Mouse (Mus musculus) heart, embryonic 16.5 days (tissue): ENCODE results near the gene Tmprss11e. TPM values are rescaled to one million over a fixed set of nuclear protein-coding genes. Genes with fewer than 3 reads are reported as not detected.

Experiments
- ATAC-seq: fragments of 200-750 bp; cut with Nextera tagmentation; replicated peaks from 2 replicates; pipeline ENCODE4 v1.8.0; 2017; ENCODE audit warnings: moderate number of reproducible peaks; ENCODE audit not compliant: insufficient read depth, low FRiP score; ENCODE audit errors: extremely low read depth
- H3K27ac ChIP-seq: fragments of 300-500 bp; sonication (generic); 2 replicates; pipeline ENCODE4 v1.5.1; 2014; ENCODE audit warnings: mild to moderate bottlenecking, low read length, control low read depth, moderate library complexity
- H3K27me3 ChIP-seq: fragments of 300-500 bp; sonication (generic); 2 replicates; pipeline ENCODE4 v1.6.1; 2014; ENCODE audit warnings: low read length, mixed read lengths; ENCODE audit not compliant: control insufficient read depth, insufficient read depth
- H3K36me3 ChIP-seq: fragments of 300-500 bp; sonication (generic); 2 replicates; pipeline ENCODE4 v1.6.1; 2014; ENCODE audit not compliant: control insufficient read depth, insufficient read depth
- H3K4me1 ChIP-seq: fragments of 300-500 bp; sonication (generic); 2 replicates; pipeline ENCODE4 v1.6.1; 2014; ENCODE audit warnings: low read length, mixed read lengths; ENCODE audit not compliant: control insufficient read depth, insufficient read depth
- H3K4me2 ChIP-seq: fragments of 300-500 bp; sonication (generic); 2 replicates; pipeline ENCODE4 v1.6.1; 2014; ENCODE audit warnings: low read depth, mild to moderate bottlenecking, control low read depth, low read length
- H3K4me3 ChIP-seq: fragments of 300-500 bp; sonication (generic); 2 replicates; pipeline ENCODE4 v1.5.1; 2014; ENCODE audit warnings: mild to moderate bottlenecking, control low read depth, low read length
- H3K9ac ChIP-seq: fragments of 300-500 bp; sonication (generic); 2 replicates; pipeline ENCODE4 v1.6.1; 2014; ENCODE audit warnings: low read length, control low read depth
- H3K9me3 ChIP-seq: fragments of 300-500 bp; sonication (generic); replicated peaks from 2 replicates; pipeline ENCODE4 v1.6.1; 2016; ENCODE audit warnings: low read length; ENCODE audit not compliant: control insufficient read depth
- WGBS: fragments of 180-500 bp; shearing (Covaris S2); extraction: QIAGEN DNeasy Blood & Tissue Kit; methylation state at CpG from one replicate; pipeline ENCODE4 v1.1.7; 2014; 5-methylcytosine and 5-hydroxymethylcytosine counted together
- polyA plus RNA-seq: library from polyadenylated mRNA; unstranded; fragments of >200 nt; fragmentation: Nextera tagmentation; extraction: Ambion mirVana; gene quantifications from 2 replicates; pipeline ENCODE4 v1.2.1, GENCODE M21; 2015

Gene Tmprss11e
- polyA plus RNA-seq, 1 experiment from 2014 or later = not detected

DNA sequence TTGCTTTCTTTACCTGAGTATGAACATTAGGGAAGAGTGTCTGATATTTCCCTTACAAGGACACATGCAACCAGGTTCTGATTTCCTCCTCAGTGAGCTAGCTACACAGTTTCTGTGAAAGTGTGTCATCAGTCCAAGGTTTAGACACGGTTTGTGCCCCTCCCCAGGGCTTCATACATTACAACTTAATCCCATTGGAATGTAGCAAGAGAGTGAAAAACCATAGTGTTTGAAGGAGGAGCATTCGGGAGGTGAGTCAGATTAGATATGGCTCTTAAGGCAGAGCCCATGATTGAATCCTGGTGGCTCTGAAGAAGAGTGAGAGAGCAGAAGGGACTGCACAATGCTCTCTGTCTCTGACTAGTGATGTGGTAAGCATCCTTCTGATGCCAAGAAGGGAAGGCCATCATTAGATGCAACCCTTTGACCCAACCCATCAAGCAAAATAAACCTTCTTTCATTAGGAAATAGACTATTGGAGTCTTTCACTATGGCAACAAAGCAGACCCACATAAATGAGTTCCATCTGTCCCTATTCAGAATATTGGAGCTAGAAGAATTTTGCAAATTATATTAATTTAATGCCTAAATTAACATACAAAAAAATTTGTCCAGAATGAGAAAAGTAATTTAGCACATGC is 22.7 kb downstream of the Tmprss11e start:
- no peaks in the 10 kb centered on the region for H3K27me3 ChIP-seq
- no peaks in the 10 kb centered on the region for H3K4me1 ChIP-seq
- H3K9me3 ChIP-seq = no peaks in the 10 kb centered on the region
- 42% methylated on average over 2 of the region's 2 CpGs for WGBS
- no peak overlapping the region for H3K4me2 ChIP-seq
- no peak for ATAC-seq
- no peak overlapping the region for H3K4me3 ChIP-seq
- H3K9ac ChIP-seq = no peak overlapping the region
- H3K27ac ChIP-seq = no peak overlapping the region
- no peaks in the 10 kb centered on the region for H3K36me3 ChIP-seq

DNA sequence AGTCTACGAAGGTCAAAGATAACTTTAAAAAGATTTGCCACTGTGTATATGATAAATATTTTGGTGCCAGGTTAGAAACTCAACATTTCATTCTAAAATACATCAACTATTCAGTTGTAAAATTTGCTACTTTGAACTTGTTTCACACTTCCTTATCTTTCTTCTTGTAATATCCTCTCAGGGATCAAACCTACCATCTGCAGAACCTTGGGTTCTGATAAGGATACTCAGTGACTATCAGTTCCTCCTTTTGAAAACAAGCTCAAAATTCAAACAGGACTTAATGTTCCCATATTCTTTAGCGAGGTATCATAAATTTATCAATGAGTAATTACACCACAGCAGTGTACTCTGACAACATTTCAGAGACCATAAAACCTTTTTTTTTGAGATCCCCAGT is 30.6 kb downstream of the Tmprss11e start:
- Histone ChIP-seq H3K4me1 (no peaks in the 10 kb centered on the region), H3K9me3 (no peaks in the 10 kb centered on the region), H3K36me3 (no peaks in the 10 kb centered on the region), H3K27me3 (no peaks in the 10 kb centered on the region), H3K4me3 (no peak overlapping the region), H3K4me2 (no peak overlapping the region), H3K9ac (no peak overlapping the region), H3K27ac (no peak overlapping the region)
- WGBS = 73% methylated on average over 2 of the region's 2 CpGs
- no peak for ATAC-seq

DNA sequence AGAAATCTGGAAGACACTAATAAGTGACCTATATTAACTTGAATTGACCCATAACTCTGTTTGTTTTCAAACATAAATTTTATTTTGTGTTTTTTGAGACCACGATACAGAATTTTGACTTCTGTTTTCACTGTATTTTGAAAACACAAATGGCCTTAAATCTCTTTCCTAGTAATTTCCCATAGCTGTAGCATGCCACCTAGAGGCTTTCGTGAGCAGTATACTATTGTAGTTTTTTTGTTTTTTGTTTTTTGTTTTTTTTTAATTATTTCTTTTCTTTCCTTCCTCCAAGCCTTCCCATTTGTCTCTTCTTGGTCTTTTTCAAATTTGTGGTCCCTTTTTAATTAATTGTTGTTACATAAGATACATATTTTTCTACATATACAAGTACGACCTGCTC is 40.7 kb downstream of the Tmprss11e start:
- no peak overlapping the region for H3K27ac ChIP-seq
- H3K4me1 ChIP-seq = no peaks in the 10 kb centered on the region
- H3K27me3 ChIP-seq = no peaks in the 10 kb centered on the region
- no peak overlapping the region for H3K4me2 ChIP-seq
- no peak for ATAC-seq
- 73% methylated on average over 3 of the region's 3 CpGs for WGBS
- no peaks in the 10 kb centered on the region for H3K9me3 ChIP-seq
- no peak overlapping the region for H3K9ac ChIP-seq
- no peaks in the 10 kb centered on the region for H3K36me3 ChIP-seq
- no peak overlapping the region for H3K4me3 ChIP-seq

DNA sequence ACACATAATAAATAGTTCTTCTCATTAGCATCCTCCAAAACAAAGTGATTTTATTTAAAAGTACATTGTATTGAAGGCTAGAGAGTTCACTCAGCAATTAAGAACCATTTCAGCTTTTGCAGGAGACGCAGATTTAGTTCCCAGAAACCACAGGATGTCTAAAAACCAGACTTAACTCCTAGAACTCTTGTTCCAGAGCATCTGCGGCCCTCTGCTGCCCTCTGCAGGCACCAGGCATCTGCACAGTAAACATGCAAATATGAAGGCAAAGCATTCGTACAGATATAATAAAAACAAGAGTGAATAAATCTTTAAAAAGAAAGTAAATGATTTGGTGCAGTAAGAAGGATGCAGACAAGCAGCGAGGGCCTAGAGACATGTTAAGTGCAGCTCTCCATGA is 60.9 kb downstream of the Tmprss11e start:
- H3K27me3 ChIP-seq = no peaks in the 10 kb centered on the region
- no peaks in the 10 kb centered on the region for H3K9me3 ChIP-seq
- H3K27ac ChIP-seq = no peak overlapping the region
- no peaks in the 10 kb centered on the region for H3K36me3 ChIP-seq
- no peak overlapping the region for H3K4me2 ChIP-seq
- no peaks in the 10 kb centered on the region for H3K4me1 ChIP-seq
- H3K9ac ChIP-seq = no peak overlapping the region
- ATAC-seq = no peak
- H3K4me3 ChIP-seq = no peak overlapping the region
- WGBS = 51% methylated on average over 4 of the region's 4 CpGs

DNA sequence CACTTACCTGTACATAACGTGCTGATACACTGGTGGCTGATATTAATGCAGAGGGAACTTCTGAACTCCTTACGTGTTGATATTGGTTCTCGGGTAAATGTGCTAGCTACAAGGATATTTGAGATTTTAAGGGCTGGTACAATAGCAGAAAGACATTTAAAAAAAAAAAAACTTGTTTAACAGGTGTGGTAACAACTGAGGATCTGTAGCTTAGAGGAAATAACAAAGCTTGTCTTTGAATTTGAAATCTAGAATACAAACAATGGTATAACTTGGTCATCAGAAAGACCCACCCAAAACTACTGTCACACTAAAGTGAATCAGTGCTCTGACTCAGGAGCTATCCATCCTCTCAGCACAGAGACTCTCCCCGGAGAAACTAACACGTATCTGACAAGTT is 69.4 kb downstream of the Tmprss11e start, which contains the start of gene Tmprss11b:
Gene Tmprss11b, minus strand, starts transcription at position 101 of the 400 bp plus-strand sequence.
- no peaks in the 10 kb centered on the region for H3K4me1 ChIP-seq
- no peak within 1 kb of the TSS for H3K27ac ChIP-seq
- H3K36me3 ChIP-seq = no peaks in the 10 kb centered on the region
- no peaks in the 10 kb centered on the region for H3K9me3 ChIP-seq
- 67% methylated on average over 5 of the region's 5 CpGs for WGBS
- H3K9ac ChIP-seq = no peak within 1 kb of the TSS
- H3K27me3 ChIP-seq = no peaks in the 10 kb centered on the region
- no peak within 1 kb of the TSS for H3K4me2 ChIP-seq
- H3K4me3 ChIP-seq = no peak within 1 kb of the TSS
- no peak for ATAC-seq

Other genes with a start within 250 kb of the Tmprss11e start
- gene Tmprss11g, start 227.2 kb downstream of the Tmprss11e start, polyA plus RNA-seq = 0.20 TPM in 1 of 2 replicates, not detected in the other
- not detected in 2 replicates for gene Tmprss11f, start 113.4 kb downstream of the Tmprss11e start, polyA plus RNA-seq
- 0.03 TPM in 1 of 2 replicates, not detected in the other for gene Tmprss11b, start 69.5 kb downstream of the Tmprss11e start, polyA plus RNA-seq
- 25.2 and 25.5 TPM in 2 replicates for gene Ythdc1, start 58.4 kb upstream of the Tmprss11e start, polyA plus RNA-seq
- 0.12 and 0.34 TPM in 2 replicates for gene Ugt2b34, start 161.1 kb upstream of the Tmprss11e start, polyA plus RNA-seq
- not detected in 2 replicates for gene Ugt2b1, start 180.7 kb upstream of the Tmprss11e start, polyA plus RNA-seq